Mouse (Mus musculus) right cerebral cortex, adult 2 months (tissue): ENCODE measurements around the gene Ildr1.

Experiments
- DNase-seq, 2 experiments: peaks; one replicate each; pipeline ENCODE4 v3.0.0; 2021 to 2022; ENCODE audit warnings: low spot score in 2 of 2

Ildr1 gene

GRCm38 (mm10) chr16:36707702-36708423 is 14.1 kb downstream of the Ildr1 start:
- DNase-seq = no peak

GRCm38 (mm10) chr16:36708751-36709150 is 15.0 kb downstream of the Ildr1 start:
- DNase-seq = no peak

GRCm38 (mm10) chr16:36709405-36709804 is 15.6 kb downstream of the Ildr1 start:
- no peak for DNase-seq

GRCm38 (mm10) chr16:36710794-36711193 is 17.0 kb downstream of the Ildr1 start:
- no peak for DNase-seq

- no peak for DNase-seq
Observed at GRCm38 (mm10) chr16:36711760-36712159, 18.0 kb downstream of the Ildr1 start.

GRCm38 (mm10) chr16:36717481-36717880 is 23.7 kb downstream of the Ildr1 start:
- DNase-seq = no peak

- DNase-seq = no peak
Observed at GRCm38 (mm10) chr16:36718637-36719036, 24.9 kb downstream of the Ildr1 start.

GRCm38 (mm10) chr16:36720194-36721055 is 26.6 kb downstream of the Ildr1 start:
- no peak for DNase-seq

- no peak for DNase-seq
Observed at GRCm38 (mm10) chr16:36722739-36723138, 29.0 kb downstream of the Ildr1 start.

GRCm38 (mm10) chr16:36723880-36724443 is 30.2 kb downstream of the Ildr1 start:
- peak in 1 of 2 experiments; percentile 18 for DNase-seq

- no peak for DNase-seq
Observed at GRCm38 (mm10) chr16:36728959-36729358, 35.2 kb downstream of the Ildr1 start.

- DNase-seq = no peak
Observed at GRCm38 (mm10) chr16:36732572-36732971, 38.8 kb downstream of the Ildr1 start.

- no peak for DNase-seq
Observed at GRCm38 (mm10) chr16:36733827-36734226, 40.0 kb downstream of the Ildr1 start.

GRCm38 (mm10) chr16:36735421-36735820 is 41.6 kb downstream of the Ildr1 start:
- DNase-seq = no peak

GRCm38 (mm10) chr16:36739404-36739930 is 45.7 kb downstream of the Ildr1 start:
- no peak for DNase-seq

- no peak for DNase-seq
Observed at GRCm38 (mm10) chr16:36743580-36743979, 49.8 kb downstream of the Ildr1 start.

GRCm38 (mm10) chr16:36747068-36747467 is 53.3 kb downstream of the Ildr1 start:
- no peak for DNase-seq

- no peak for DNase-seq
Observed at GRCm38 (mm10) chr16:36747767-36748166, 54.0 kb downstream of the Ildr1 start.

- no peak for DNase-seq
Observed at GRCm38 (mm10) chr16:36751979-36752378, 58.2 kb downstream of the Ildr1 start.

- no peak for DNase-seq
Observed at GRCm38 (mm10) chr16:36770191-36770771, 76.5 kb downstream of the Ildr1 start.

- no peak for DNase-seq
Observed at GRCm38 (mm10) chr16:36770830-36771229, 77.1 kb downstream of the Ildr1 start.

GRCm38 (mm10) chr16:36771244-36771643 is 77.5 kb downstream of the Ildr1 start:
- no peak for DNase-seq
